Mouse (Mus musculus) G1E (cell line): ENCODE results near the gene Srd5a2.

Experiments
- CTCF ChIP-seq: IDR thresholded peaks from 2 replicates; pipeline ENCODE4 v1.5.1; 2012; ENCODE audit warnings: low read depth, low read length, inconsistent platforms, mixed read lengths
- GATA1 ChIP-seq: IDR thresholded peaks from 2 replicates; pipeline ENCODE4 v1.6.1; 2012; ENCODE audit warnings: borderline replicate concordance, low read length, inconsistent platforms, mixed read lengths
- POLR2AphosphoS5 ChIP-seq: IDR thresholded peaks from 2 replicates; pipeline ENCODE4 v1.6.1; 2012; ENCODE audit warnings: low read depth, low read length, inconsistent platforms; ENCODE audit not compliant: insufficient replicate concordance
- TAL1 ChIP-seq: conservative IDR thresholded peaks from 2 replicates; pipeline ENCODE4 v1.6.1; 2012; ENCODE audit warnings: low read depth, low read length, inconsistent platforms, mixed read lengths

GRCm38 (mm10) chr17:73982871-73983270 is 64.8 kb downstream of the Srd5a2 start:
- TF ChIP-seq CTCF (no peak), POLR2AphosphoS5 (no peak), TAL1 (no peak), GATA1 (no peak)
